Mouse (Mus musculus) bone marrow, adult 2 months (tissue): ENCODE results near the gene Trim24.

Experiments used
- CTCF ChIP-seq: fragments of 200-500 bp; IDR thresholded peaks from 2 replicates; pipeline ENCODE4 v1.5.1; 2011; ENCODE audit warnings: low read length, control low read depth; ENCODE audit not compliant: control insufficient read depth, insufficient read depth
- POLR2A ChIP-seq: fragments of 200-500 bp; IDR thresholded peaks from 2 replicates; pipeline ENCODE4 v1.6.1; 2011; ENCODE audit warnings: low read depth, mild to moderate bottlenecking, control low read depth, low read length, borderline replicate concordance; ENCODE audit not compliant: control insufficient read depth

DNA sequence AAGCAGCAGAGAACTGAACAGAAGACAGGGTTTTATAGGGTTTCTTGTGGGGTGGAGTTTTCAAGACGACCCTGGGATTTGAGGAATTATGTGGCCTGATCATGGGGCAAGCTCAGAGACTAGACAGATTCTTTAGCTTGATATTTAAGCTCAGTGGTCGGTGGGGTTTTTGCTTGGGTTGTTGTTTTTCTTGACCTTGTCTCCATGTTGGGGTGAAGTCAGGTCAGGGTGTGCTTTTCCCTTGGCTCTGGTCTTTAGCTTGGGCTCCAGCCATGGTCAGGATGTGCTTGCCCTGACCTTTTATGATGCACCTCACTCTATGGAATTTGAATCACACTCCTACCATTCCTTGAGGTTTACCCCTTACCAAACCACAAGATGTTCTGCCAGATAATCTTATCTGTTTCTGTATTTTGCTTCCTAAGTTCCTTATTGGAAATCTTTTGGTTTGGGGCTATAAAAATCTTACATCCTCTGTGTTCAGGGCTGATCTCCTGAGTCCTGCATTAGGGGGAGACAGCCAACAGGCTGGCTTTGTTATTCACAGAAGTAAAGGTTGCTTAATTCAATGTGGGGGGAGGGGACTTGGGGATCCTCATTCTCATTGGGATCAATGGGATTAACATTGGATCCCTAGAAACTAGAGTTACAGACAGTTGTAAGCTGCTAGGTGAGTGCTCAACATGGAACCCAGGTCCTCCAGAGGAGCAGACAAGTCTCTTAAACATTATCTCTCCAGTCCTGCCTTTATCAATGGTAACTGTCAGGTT is 6.5 kb upstream of the Trim24 start:
- no peak for TF ChIP-seq POLR2A
- no peak for TF ChIP-seq CTCF
